Mouse (Mus musculus) neural tube, embryonic 15.5 days (tissue): ENCODE measurements at regions not wholly inside any gene's neighbourhood (a gene's known extent, or its start where the extent isn't known, plus 50 kb on each side); places are given as distances from the start of the nearest gene placed in this dataset.
"Not testable (repeated sequence)": the region's sequence is repeated elsewhere in the genome, so short reads cannot be mapped to it uniquely, and the experiment has no call there.

Experiments used
- ATAC-seq: fragments of 200-750 bp; cut with Nextera tagmentation; 2 replicates; pipeline ENCODE4 v1.8.0; 2017; ENCODE audit warnings: mild to moderate bottlenecking, moderate TSS enrichment, moderate library complexity; ENCODE audit not compliant: low FRiP score
- H3K27ac ChIP-seq: fragments of 300-500 bp; sonication (generic); replicated peaks from 2 replicates; pipeline ENCODE4 v1.5.1; 2015; ENCODE audit warnings: mild to moderate bottlenecking, inconsistent platforms
- H3K27me3 ChIP-seq: fragments of 300-500 bp; sonication (generic); replicated peaks from 2 replicates; pipeline ENCODE4 v1.6.1; 2015; ENCODE audit warnings: inconsistent platforms
- H3K36me3 ChIP-seq: fragments of 300-500 bp; sonication (generic); 2 replicates; pipeline ENCODE4 v1.6.1; 2015; ENCODE audit warnings: inconsistent platforms
- H3K4me1 ChIP-seq: fragments of 300-500 bp; sonication (generic); 2 replicates; pipeline ENCODE4 v1.6.1; 2015; ENCODE audit warnings: inconsistent platforms
- H3K4me2 ChIP-seq: fragments of 300-500 bp; sonication (generic); 2 replicates; pipeline ENCODE4 v1.6.1; 2015; ENCODE audit warnings: inconsistent platforms, mild to moderate bottlenecking, moderate library complexity
- H3K4me3 ChIP-seq: fragments of 300-500 bp; sonication (generic); replicated peaks from 2 replicates; pipeline ENCODE4 v1.5.1; 2015; ENCODE audit warnings: mild to moderate bottlenecking, inconsistent platforms
- H3K9ac ChIP-seq: fragments of 300-500 bp; sonication (generic); replicated peaks from 2 replicates; pipeline ENCODE4 v1.6.1; 2015; ENCODE audit warnings: mild to moderate bottlenecking, inconsistent platforms
- H3K9me3 ChIP-seq: fragments of 300-500 bp; sonication (generic); replicated peaks from 2 replicates; pipeline ENCODE4 v1.6.1; 2016; ENCODE audit warnings: inconsistent platforms
- WGBS: fragments of 180-500 bp; shearing (Covaris S2); methylation state at CpG from one replicate; pipeline ENCODE4 v1.1.7; 2015; ENCODE audit warnings: mixed read lengths; 5-methylcytosine and 5-hydroxymethylcytosine counted together

GRCm38 (mm10) chr9:78844969-78845683 lies 229.8 kb downstream of the Cd109 start:
- Histone ChIP-seq H3K4me2 (no peak overlapping the region), H3K9me3 (no peaks in the 10 kb centered on the region), H3K9ac (no peak overlapping the region), H3K4me1 (no peaks in the 10 kb centered on the region), H3K4me3 (no peak overlapping the region), H3K36me3 (no peaks in the 10 kb centered on the region), H3K27ac (no peak overlapping the region), H3K27me3 (no peaks in the 10 kb centered on the region)
- ATAC-seq: no peak
- WGBS: 76% methylated on average over 9 of the region's 9 CpGs

DNA sequence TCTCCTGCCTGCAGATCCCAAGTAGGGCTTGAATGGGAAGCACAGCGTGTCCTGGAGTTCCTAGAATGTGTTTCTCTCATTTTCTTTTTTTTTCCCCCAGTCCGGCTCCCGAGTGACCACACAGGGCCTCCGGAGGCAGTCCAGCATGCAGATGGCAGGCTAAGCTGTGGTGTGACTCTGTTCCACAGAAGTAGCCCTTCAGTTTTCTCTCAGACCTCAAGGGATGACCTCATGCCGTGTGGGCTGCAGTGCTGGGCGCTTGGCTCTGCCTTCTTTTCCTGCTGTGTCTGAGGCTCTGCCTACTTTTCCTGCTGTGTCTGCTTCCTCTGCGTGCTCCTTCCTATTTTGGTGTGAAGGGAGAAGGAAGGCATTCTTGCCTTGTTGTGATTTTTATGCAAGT lies 230.8 kb downstream of the Cd109 start:
- Histone ChIP-seq H3K27me3 (no peaks in the 10 kb centered on the region), H3K27ac (no peak overlapping the region; the same call in 1 of the 2 replicates), H3K4me1 (no peaks in the 10 kb centered on the region), H3K4me3 (no peak overlapping the region), H3K9ac (no peak overlapping the region), H3K4me2 (no peak overlapping the region), H3K9me3 (no peaks in the 10 kb centered on the region), H3K36me3 (no peaks in the 10 kb centered on the region)
- WGBS: 40% methylated on average over 7 of the region's 7 CpGs
- no peak for ATAC-seq

GRCm38 (mm10) chr9:78847890-78848563 lies 232.7 kb downstream of the Cd109 start:
- no peak overlapping the region for H3K4me2 ChIP-seq
- H3K27ac ChIP-seq: no peak overlapping the region
- H3K9me3 ChIP-seq: no peaks in the 10 kb centered on the region
- no peaks in the 10 kb centered on the region for H3K36me3 ChIP-seq
- no peaks in the 10 kb centered on the region for H3K27me3 ChIP-seq
- ATAC-seq: no peak
- H3K4me1 ChIP-seq: no peaks in the 10 kb centered on the region
- H3K4me3 ChIP-seq: no peak overlapping the region
- H3K9ac ChIP-seq: no peak overlapping the region
- 74% methylated on average over 9 of the region's 9 CpGs for WGBS

- H3K27ac ChIP-seq, H3K4me1 ChIP-seq, H3K9me3 ChIP-seq, H3K27me3 ChIP-seq, H3K36me3 ChIP-seq, ATAC-seq, H3K4me3 ChIP-seq, H3K9ac ChIP-seq, H3K4me2 ChIP-seq: not testable (repeated sequence)
- WGBS: 58% methylated on average over 1 of the region's 1 CpGs
These were observed 233.2 kb downstream of the Cd109 start for GRCm38 (mm10) chr9:78848564-78848893.

DNA sequence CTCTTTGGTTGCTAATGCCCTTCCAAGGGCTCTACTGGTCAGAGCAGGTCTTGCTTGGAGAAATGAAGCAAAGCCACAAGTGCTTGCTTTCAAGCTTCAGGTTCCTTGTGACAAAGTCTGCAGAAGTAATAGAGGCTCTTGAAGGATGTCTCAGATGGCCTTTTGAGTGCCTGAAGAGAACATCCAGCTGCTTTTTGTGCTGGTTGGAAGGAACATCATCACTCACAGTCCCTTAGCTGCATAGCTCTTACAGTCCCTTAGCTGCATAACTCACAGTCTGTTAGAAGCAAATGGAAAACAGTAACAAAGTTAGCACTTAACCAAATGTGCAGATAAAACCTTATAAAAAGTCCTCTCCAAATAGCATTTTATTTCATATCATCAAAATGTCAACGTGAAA lies 241.6 kb downstream of the Cd109 start:
- WGBS: 93% methylated on average over 1 of the region's 1 CpGs
- Histone ChIP-seq H3K36me3 (no peaks in the 10 kb centered on the region), H3K9me3 (no peaks in the 10 kb centered on the region), H3K4me3 (no peak overlapping the region), H3K27me3 (no peaks in the 10 kb centered on the region), H3K9ac (no peak overlapping the region), H3K4me1 (no peaks in the 10 kb centered on the region), H3K4me2 (no peak overlapping the region), H3K27ac (no peak overlapping the region)
- no peak for ATAC-seq

GRCm38 (mm10) chr9:78859956-78860355 lies 244.6 kb downstream of the Cd109 start:
- H3K27me3 ChIP-seq: no peaks in the 10 kb centered on the region
- H3K4me2 ChIP-seq: no peak overlapping the region
- ATAC-seq: no peak
- WGBS: 83% methylated on average over 2 of the region's 2 CpGs
- H3K9me3 ChIP-seq: no peaks in the 10 kb centered on the region
- no peak overlapping the region for H3K4me3 ChIP-seq
- H3K36me3 ChIP-seq: no peaks in the 10 kb centered on the region
- H3K9ac ChIP-seq: no peak overlapping the region
- H3K4me1 ChIP-seq: no peaks in the 10 kb centered on the region
- no peak overlapping the region for H3K27ac ChIP-seq

- no peaks in the 10 kb centered on the region for H3K27me3 ChIP-seq
- no peak overlapping the region for H3K4me3 ChIP-seq
- no peak for ATAC-seq
- no peak overlapping the region for H3K4me2 ChIP-seq
- no peak overlapping the region for H3K27ac ChIP-seq
- H3K9ac ChIP-seq: no peak overlapping the region
- no peaks in the 10 kb centered on the region for H3K36me3 ChIP-seq
- 77% methylated on average over 2 of the region's 2 CpGs for WGBS
- no peaks in the 10 kb centered on the region for H3K9me3 ChIP-seq
- no peaks in the 10 kb centered on the region for H3K4me1 ChIP-seq
These were observed 257.2 kb downstream of the Cd109 start for GRCm38 (mm10) chr9:78872561-78872960.

- 0 out of 2 replicates have a peak, but pooled peaks cover 3% of the 10 kb centered on the region for H3K4me1 ChIP-seq
- no peak overlapping the region for H3K9ac ChIP-seq
- peak; percentile 66; the same call in 1 of the 2 replicates for ATAC-seq
- no peaks in the 10 kb centered on the region for H3K27me3 ChIP-seq
- H3K4me3 ChIP-seq: no peak overlapping the region
- no peaks in the 10 kb centered on the region for H3K36me3 ChIP-seq
- no peaks in the 10 kb centered on the region for H3K9me3 ChIP-seq
- H3K27ac ChIP-seq: no peak overlapping the region
- 38% methylated on average over 6 of the region's 6 CpGs for WGBS
- H3K4me2 ChIP-seq: no peak overlapping the region
These were observed 264.8 kb downstream of the Cd109 start for GRCm38 (mm10) chr9:78879955-78880642.

- H3K27me3 ChIP-seq: no peaks in the 10 kb centered on the region
- no peak overlapping the region for H3K4me2 ChIP-seq
- no peaks in the 10 kb centered on the region for H3K9me3 ChIP-seq
- H3K4me1 ChIP-seq: 0 out of 2 replicates have a peak, but pooled peaks cover 3% of the 10 kb centered on the region
- 24% methylated on average over 4 of the region's 4 CpGs for WGBS
- no peaks in the 10 kb centered on the region for H3K36me3 ChIP-seq
- no peak overlapping the region for H3K27ac ChIP-seq
- H3K4me3 ChIP-seq: no peak overlapping the region
- H3K9ac ChIP-seq: no peak overlapping the region
- no peak for ATAC-seq
These were observed 265.4 kb downstream of the Cd109 start for GRCm38 (mm10) chr9:78880643-78881306.

DNA sequence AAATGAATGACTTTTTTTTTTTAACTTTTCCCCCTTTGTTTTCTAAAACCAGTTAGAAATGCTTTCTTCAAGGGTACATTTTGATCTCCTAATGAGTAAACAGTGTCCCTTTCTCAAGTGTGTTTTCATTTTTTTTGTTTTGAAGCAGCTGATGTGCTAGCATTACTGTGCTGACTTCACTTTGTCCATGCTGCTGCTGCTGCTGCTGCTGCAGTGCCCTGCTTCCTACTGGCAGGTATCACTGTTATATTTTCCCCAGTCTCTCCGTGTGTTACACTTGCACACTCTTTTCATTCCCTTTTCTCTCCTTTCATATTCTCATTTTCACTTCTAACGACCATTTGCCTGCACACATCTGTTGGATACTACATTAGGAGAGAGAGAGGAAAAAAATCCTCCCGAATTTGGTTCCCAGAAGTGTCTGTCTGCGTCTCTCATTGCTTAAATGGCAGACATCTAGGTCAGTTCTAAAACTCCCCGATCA lies 266.0 kb downstream of the Cd109 start:
- no peaks in the 10 kb centered on the region for H3K27me3 ChIP-seq

DNA sequence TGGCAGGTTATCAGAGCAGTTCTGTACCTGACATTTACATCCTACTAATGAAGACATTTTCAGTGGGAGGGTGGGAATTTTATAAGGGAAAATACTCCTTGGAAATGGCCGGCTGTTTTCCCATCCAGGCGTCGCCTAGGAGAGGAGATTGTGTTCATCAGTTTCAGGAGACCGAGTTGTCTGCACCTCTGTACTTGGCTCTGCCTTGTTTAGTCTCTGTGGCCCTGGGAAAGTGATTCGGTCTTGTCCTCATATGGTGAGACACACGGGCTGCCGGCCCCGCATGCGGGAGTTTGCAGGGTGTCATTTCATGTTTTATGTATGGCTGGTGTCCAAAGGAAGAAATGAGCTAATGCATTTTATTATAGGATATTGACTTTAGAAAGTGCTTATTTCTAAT lies 287.9 kb downstream of the Cd109 start:
- no peak overlapping the region for H3K4me3 ChIP-seq
- no peaks in the 10 kb centered on the region for H3K27me3 ChIP-seq
- no peak overlapping the region for H3K9ac ChIP-seq
- 85% methylated on average over 9 of the region's 9 CpGs for WGBS
- H3K4me1 ChIP-seq: no peaks in the 10 kb centered on the region
- no peaks in the 10 kb centered on the region for H3K36me3 ChIP-seq
- no peak for ATAC-seq
- H3K4me2 ChIP-seq: no peak overlapping the region
- no peaks in the 10 kb centered on the region for H3K9me3 ChIP-seq
- H3K27ac ChIP-seq: no peak overlapping the region

More for the DNA sequence above, 266.0 kb downstream of the Cd109 start:
- 52% methylated on average over 5 of the region's 5 CpGs for WGBS
- Histone ChIP-seq H3K9me3 (no peaks in the 10 kb centered on the region), H3K4me1 (0 out of 2 replicates have a peak, but pooled peaks cover 3% of the 10 kb centered on the region), H3K9ac (no peak overlapping the region), H3K4me2 (no peak overlapping the region), H3K36me3 (no peaks in the 10 kb centered on the region), H3K27ac (no peak overlapping the region), H3K4me3 (no peak overlapping the region)
- no peak for ATAC-seq
